Mouse (Mus musculus) MEL (cell line): Measurements from ENCODE around the gene Hist1h3b.
A peak's percentile ranks its signal among the peaks of the same experiment; 100 is the strongest.

Experiments used
- CHD2 ChIP-seq: IDR thresholded peaks from 2 replicates; pipeline ENCODE4 v1.6.1; 2011; ENCODE audit warnings: low read length, improper control_type of control experiment
- MEF2A ChIP-seq: IDR thresholded peaks from 2 replicates; pipeline ENCODE4 v1.6.1; 2014; ENCODE audit warnings: low read depth, mild to moderate bottlenecking, inconsistent platforms, low read length, improper control_type of control experiment; ENCODE audit not compliant: poor library complexity, insufficient replicate concordance, severe bottlenecking; ENCODE audit errors: extremely low read depth
- POLR2A ChIP-seq, 2 experiments: IDR thresholded peaks; 2 replicates each; pipeline ENCODE4 v1.6.1; 2011 to 2012; ENCODE audit warnings: low read length in 2 of 2, mild to moderate bottlenecking in 2 of 2, control low read depth in 1 of 2, improper control_type of control experiment in 1 of 2, low read depth in 1 of 2, moderate library complexity in 1 of 2; ENCODE audit not compliant: control insufficient read depth in 1 of 2, insufficient read depth in 1 of 2, poor library complexity in 1 of 2
- TBP ChIP-seq: IDR thresholded peaks from 2 replicates; pipeline ENCODE4 v1.8.0; 2011; ENCODE audit warnings: low read depth, low read length, improper control_type of control experiment

GRCm38 (mm10) chr13:23763586-23764323 lies 11.7 kb downstream of the Hist1h3b start, which contains the start of gene Hist1h1a:
- TF ChIP-seq POLR2A (IDR thresholded peaks at IDR 0.05; ENCODE audit: control insufficient read depth in 1 of 2, insufficient read depth in 1 of 2, low read depth in 1 of 2, low read length in 2 of 2, poor library complexity in 1 of 2) (peak; percentile 95 to 99), MEF2A (no peak), TBP (peak; percentile 99), CHD2 (no peak)
